Mouse (Mus musculus) heart, adult 2 months (tissue): ENCODE measurements around the gene 1700012B07Rik.

Source experiments
- CTCF ChIP-seq: fragments of 200-600 bp; IDR thresholded peaks from 2 replicates; pipeline ENCODE4 v1.8.1; 2022; ENCODE audit warnings: antibody characterized with exemption, mild to moderate bottlenecking, moderate library complexity
- POLR2A ChIP-seq: fragments of 200-500 bp; IDR thresholded peaks from 2 replicates; pipeline ENCODE4 v1.6.1; 2011; ENCODE audit warnings: mild to moderate bottlenecking, low read depth, low read length, control low read depth; ENCODE audit not compliant: insufficient read depth

GRCm38 (mm10) chr11:109801515-109801914, 26.3 kb downstream of the 1700012B07Rik start:
- no peak for TF ChIP-seq CTCF
- TF ChIP-seq POLR2A, result no peak
